Mouse (Mus musculus) midbrain, postnatal 0 days (tissue): Measurements from ENCODE around the gene Ubp1. TPM values are rescaled to one million over a fixed set of nuclear protein-coding genes. Genes with fewer than 3 reads are reported as not detected.

Experiments used
- ATAC-seq: fragments of 200-750 bp; cut with Nextera tagmentation; 2 replicates; pipeline ENCODE4 v1.8.0; 2017; ENCODE audit warnings: moderate number of reproducible peaks, mild to moderate bottlenecking, moderate TSS enrichment, moderate library complexity; ENCODE audit not compliant: low FRiP score
- DNase-seq: peaks from one replicate; pipeline ENCODE4 v3.0.0-alpha.2; 2015; ENCODE audit warnings: low spot score
- H3K27ac ChIP-seq: fragments of 300-500 bp; sonication (generic); 2 replicates; pipeline ENCODE4 v1.5.1; 2014; ENCODE audit warnings: low read depth, mild to moderate bottlenecking, low read length, mixed read lengths
- H3K27me3 ChIP-seq: fragments of 300-500 bp; sonication (generic); 2 replicates; pipeline ENCODE4 v1.6.1; 2014; ENCODE audit warnings: low read length, control low read depth, mixed read lengths; ENCODE audit not compliant: insufficient read depth
- H3K36me3 ChIP-seq: fragments of 300-500 bp; sonication (generic); 2 replicates; pipeline ENCODE4 v1.6.1; 2014; ENCODE audit warnings: low read length, control low read depth, mixed read lengths; ENCODE audit not compliant: insufficient read depth
- H3K4me1 ChIP-seq: fragments of 300-500 bp; sonication (generic); 2 replicates; pipeline ENCODE4 v1.6.1; 2014; ENCODE audit warnings: mild to moderate bottlenecking, control low read depth, antibody characterized with exemption, low read length, mixed read lengths; ENCODE audit not compliant: insufficient read depth
- H3K4me2 ChIP-seq: fragments of 300-500 bp; sonication (generic); 2 replicates; pipeline ENCODE4 v1.6.1; 2014; ENCODE audit warnings: low read depth, mild to moderate bottlenecking, low read length, mixed read lengths; ENCODE audit not compliant: poor library complexity, severe bottlenecking
- H3K4me3 ChIP-seq: fragments of 300-500 bp; sonication (generic); 2 replicates; pipeline ENCODE4 v1.5.1; 2014; ENCODE audit warnings: low read depth, mild to moderate bottlenecking, low read length, moderate library complexity
- H3K9ac ChIP-seq: fragments of 300-500 bp; sonication (generic); replicated peaks from 2 replicates; pipeline ENCODE4 v1.6.1; 2014; ENCODE audit warnings: mild to moderate bottlenecking, low read length, moderate library complexity, mixed read lengths; ENCODE audit not compliant: poor library complexity, severe bottlenecking
- H3K9me3 ChIP-seq: fragments of 300-500 bp; sonication (generic); 2 replicates; pipeline ENCODE4 v1.6.1; 2016; ENCODE audit warnings: low read length, control low read depth
- CTCF ChIP-seq: IDR thresholded peaks from 2 replicates; pipeline ENCODE4 v1.5.1; 2016; ENCODE audit warnings: antibody characterized with exemption, mild to moderate bottlenecking
- WGBS: fragments of 180-500 bp; shearing (Covaris S2); extraction: QIAGEN DNeasy Blood & Tissue Kit; methylation state at CpG from one replicate; pipeline ENCODE4 v1.1.7; 2014; 5-methylcytosine and 5-hydroxymethylcytosine counted together
- polyA plus RNA-seq: library from polyadenylated mRNA; unstranded; fragments of >200 nt; fragmentation: Nextera tagmentation; extraction: Ambion mirVana; gene quantifications from 2 replicates; pipeline ENCODE4 v1.2.1, GENCODE M21; 2015
- total RNA-seq: library from RNA; depleted of rRNA; stranded (reverse); fragments of >200 nt; gene quantifications from 2 replicates; pipeline ENCODE4 v1.2.3, GENCODE M21; 2014; rRNA removed

The Ubp1 gene
- total and polyA plus RNA-seq, 2 experiments from 2014 or later = 19.2 to 68.4 TPM

- WGBS = 65% methylated on average over 4 of the region's 4 CpGs
- H3K4me3 ChIP-seq = no peak overlapping the region
- H3K9me3 ChIP-seq = no peaks in the 10 kb centered on the region
- no peaks in the 10 kb centered on the region for H3K27me3 ChIP-seq
- H3K36me3 ChIP-seq = no peaks in the 10 kb centered on the region
- ATAC-seq (no peak), DNase-seq (no peak)
- H3K4me1 ChIP-seq = 0 out of 2 replicates have a peak, but pooled peaks cover 7% of the 10 kb centered on the region
- no peak overlapping the region for H3K4me2 ChIP-seq
- no peak overlapping the region for H3K9ac ChIP-seq
- H3K27ac ChIP-seq = no peak overlapping the region
- no peak for TF ChIP-seq CTCF
These were observed 91.4 kb downstream of the Ubp1 start for GRCm38 (mm10) chr9:114022141-114022540.

- Histone ChIP-seq H3K4me3 (peak overlapping the region; percentile 69), H3K4me2 (peak overlapping the region; percentile 81), H3K36me3 (no peaks in the 10 kb centered on the region), H3K27ac (no peak overlapping the region), H3K4me1 (0 out of 2 replicates have a peak, but pooled peaks cover 7% of the 10 kb centered on the region), H3K27me3 (no peaks in the 10 kb centered on the region), H3K9ac (peak overlapping the region; percentile 81; the same call in 1 of the 2 replicates), H3K9me3 (no peaks in the 10 kb centered on the region)
- 58% methylated on average over 9 of the region's 9 CpGs for WGBS
- ATAC-seq (no peak), DNase-seq (no peak)
- TF ChIP-seq CTCF = no peak
These were observed 94.4 kb downstream of the Ubp1 start for GRCm38 (mm10) chr9:114025182-114025581.

GRCm38 (mm10) chr9:114025846-114026245 is 95.1 kb downstream of the Ubp1 start:
- Histone ChIP-seq H3K4me1 (0 out of 2 replicates have a peak, but pooled peaks cover 7% of the 10 kb centered on the region), H3K27ac (no peak overlapping the region), H3K9me3 (no peaks in the 10 kb centered on the region), H3K4me2 (peak overlapping the region; percentile 81), H3K36me3 (no peaks in the 10 kb centered on the region), H3K9ac (peak overlapping the region; percentile 81), H3K27me3 (no peaks in the 10 kb centered on the region), H3K4me3 (peak overlapping the region; percentile 69)
- TF ChIP-seq CTCF = no peak
- no peak for DNase-seq
- ATAC-seq = no peak
- WGBS = 19% methylated on average over 8 of the region's 8 CpGs

- H3K27ac ChIP-seq = peak overlapping the region; percentile 79
- TF ChIP-seq CTCF = peak; percentile 48
- peak; percentile 96 for ATAC-seq
These were observed 95.7 kb downstream of the Ubp1 start for GRCm38 (mm10) chr9:114026261-114026934.

More at GRCm38 (mm10) chr9:114026261-114026934, 95.7 kb downstream of the Ubp1 start:
- Histone ChIP-seq H3K9me3 (no peaks in the 10 kb centered on the region), H3K36me3 (no peaks in the 10 kb centered on the region), H3K4me2 (peak overlapping the region; percentile 81), H3K27me3 (no peaks in the 10 kb centered on the region), H3K4me1 (0 out of 2 replicates have a peak, but pooled peaks cover 7% of the 10 kb centered on the region), H3K4me3 (peak overlapping the region; percentile 69), H3K9ac (peak overlapping the region; percentile 81)
- under 1% methylated on average over 43 of the region's 52 CpGs for WGBS
- DNase-seq = peak; percentile 92

Other genes starting within 250 kb of the Ubp1 start
- 25.4 and 28.7 TPM in 2 replicates for gene Pdcd6ip, start 222.7 kb upstream of the Ubp1 start, total RNA-seq
- gene Pdcd6ip, start 222.7 kb upstream of the Ubp1 start, polyA plus RNA-seq = 25.7 and 25.8 TPM in 2 replicates
- 266 and 311 TPM in 2 replicates for gene Clasp2, start 189.5 kb upstream of the Ubp1 start, total RNA-seq
- gene Clasp2, start 189.5 kb upstream of the Ubp1 start, polyA plus RNA-seq = 109 and 120 TPM in 2 replicates
- 43.4 and 44.2 TPM in 2 replicates for gene Fbxl2, start 115.3 kb downstream of the Ubp1 start, total RNA-seq
- 33.1 and 35.7 TPM in 2 replicates for gene Fbxl2, start 115.3 kb downstream of the Ubp1 start, polyA plus RNA-seq
- 0.90 and 2.4 TPM in 2 replicates for gene Susd5, start 126.2 kb downstream of the Ubp1 start, total RNA-seq
- 1.0 and 1.1 TPM in 2 replicates for gene Susd5, start 126.2 kb downstream of the Ubp1 start, polyA plus RNA-seq